Mouse (Mus musculus) adrenal gland, adult 8-10 months (tissue): ENCODE measurements around the gene Yif1b. TPM values are rescaled to one million over a fixed set of nuclear protein-coding genes. Genes with fewer than 3 reads are reported as not detected.

Source experiments
- DNase-seq: peaks from one replicate; pipeline ENCODE4 v3.0.0; 2022
- total RNA-seq, 4 experiments: library from RNA; stranded (reverse); gene quantifications; 2 replicates each; pipeline ENCODE4 v1.2.4; 2022

Gene Yif1b
- total RNA-seq, 4 experiments from 2014 or later = 42.7 to 50.6 (median 44.6) TPM

GRCm38 (mm10) chr7:29281201-29282073, 43.3 kb downstream of the Yif1b start, which contains the start of gene Spint2:
Gene Spint2, minus strand, starts transcription at chr7:29281912.
- DNase-seq = peak; percentile 59

GRCm38 (mm10) chr7:29282074-29282554, 44.0 kb downstream of the Yif1b start:
- DNase-seq = no peak

- no peak for DNase-seq
Measured at GRCm38 (mm10) chr7:29283876-29284275, 45.7 kb downstream of the Yif1b start.

GRCm38 (mm10) chr7:29284523-29284922, 46.4 kb downstream of the Yif1b start:
- DNase-seq = no peak

- DNase-seq = no peak
Measured at GRCm38 (mm10) chr7:29287481-29287880, 49.4 kb downstream of the Yif1b start.

GRCm38 (mm10) chr7:29288079-29288478, 50.0 kb downstream of the Yif1b start:
- no peak for DNase-seq

GRCm38 (mm10) chr7:29288942-29289638, 51.0 kb downstream of the Yif1b start, which contains the start of gene Ppp1r14a:
Gene Ppp1r14a, plus strand, starts transcription at chr7:29289308.
- DNase-seq = no peak

GRCm38 (mm10) chr7:29289856-29290255, 51.7 kb downstream of the Yif1b start:
- no peak for DNase-seq

GRCm38 (mm10) chr7:29290691-29291485, 52.8 kb downstream of the Yif1b start:
- DNase-seq = no peak

GRCm38 (mm10) chr7:29291616-29292457, 53.7 kb downstream of the Yif1b start:
- no peak for DNase-seq

- no peak for DNase-seq
Measured at GRCm38 (mm10) chr7:29292458-29293098, 54.4 kb downstream of the Yif1b start.

- no peak for DNase-seq
Measured at GRCm38 (mm10) chr7:29293131-29294065, 55.3 kb downstream of the Yif1b start.

- no peak for DNase-seq
Measured at GRCm38 (mm10) chr7:29294111-29294761, 56.1 kb downstream of the Yif1b start.

GRCm38 (mm10) chr7:29295861-29296647, 57.9 kb downstream of the Yif1b start:
- DNase-seq = no peak

- DNase-seq = peak; percentile 50
Measured at GRCm38 (mm10) chr7:29296998-29297397, 58.9 kb downstream of the Yif1b start.
